Comparison of ENCODE assay signal across 29 mouse cellular contexts in the genomic region with DNA sequence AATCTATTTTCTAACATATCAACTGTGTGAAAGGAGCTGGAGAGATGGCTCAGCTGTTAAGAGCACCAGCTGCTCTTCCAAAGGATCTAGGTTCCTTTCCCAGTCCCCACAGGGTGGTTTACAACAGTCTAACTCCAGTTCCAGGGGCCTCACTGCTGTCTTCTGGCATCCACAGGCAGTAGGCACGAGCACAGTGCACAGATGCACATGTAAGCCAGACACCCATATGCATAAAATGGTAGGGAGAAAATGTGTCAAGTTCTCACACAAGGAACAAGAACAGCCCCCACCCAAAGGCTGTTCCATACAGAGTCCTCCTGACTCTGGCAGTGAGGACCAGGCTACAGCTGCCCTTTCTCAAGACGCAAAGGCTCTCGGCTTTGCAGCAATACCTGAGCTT.
A peak's percentile ranks its signal among the peaks of the same experiment; 100 is the strongest.
DNase-seq lines count a peak whose midpoint lies in the region; ATAC-seq lines count a peak whose summit lies in the region.
"Had no signal": no experiment of that assay in that cellular context is flagged by ENCODE, and none has a peak within 500 bp of the region (broad histone marks: within the 10 kb centered on the region; RNA-seq: fewer than 3 reads in every experiment).

No protein-coding gene starts in this region.

- H3K4me3 ChIP-seq in neural tube, embryonic 15.5 days (replicated peaks), result no peak overlapping the region
- no peak overlapping the region for H3K4me3 ChIP-seq in kidney, embryonic 14.5 days (ENCODE audit: low read length)
- H3K4me3 ChIP-seq: forebrain, embryonic 15.5 days; hindbrain, embryonic 10.5 days; hindbrain, embryonic 15.5 days; kidney, embryonic 15.5 days; limb, embryonic 10.5 days; limb, embryonic 15.5 days; liver, embryonic 13.5 days; megakaryocyte, embryonic 14.5 days; midbrain, embryonic 12.5 days; myocyte; neural tube, embryonic 13.5 days had no signal

- H3K9me3 ChIP-seq in neural tube, embryonic 15.5 days (replicated peaks), result no peaks in the 10 kb centered on the region
- no peaks in the 10 kb centered on the region for H3K9me3 ChIP-seq in kidney, embryonic 14.5 days (ENCODE audit: control insufficient read depth, low read length)
- H3K9me3 ChIP-seq: forebrain, embryonic 15.5 days; hindbrain, embryonic 10.5 days; hindbrain, embryonic 15.5 days; kidney, embryonic 15.5 days; limb, embryonic 10.5 days; limb, embryonic 15.5 days; liver, embryonic 13.5 days; megakaryocyte, embryonic 14.5 days; midbrain, embryonic 12.5 days; neural tube, embryonic 13.5 days had no signal

- H3K9ac ChIP-seq in neural tube, embryonic 15.5 days (replicated peaks), result no peak overlapping the region
- no peak overlapping the region for H3K9ac ChIP-seq in kidney, embryonic 14.5 days (ENCODE audit: low read depth, low read length)
- H3K9ac ChIP-seq: forebrain, embryonic 15.5 days; hindbrain, embryonic 15.5 days; kidney, embryonic 15.5 days; limb, embryonic 15.5 days; liver, embryonic 13.5 days; midbrain, embryonic 12.5 days; neural tube, embryonic 13.5 days had no signal

- WGBS in neural tube, embryonic 15.5 days, result 89% methylated on average over 3 of the region's 3 CpGs
- 89% methylated on average over 3 of the region's 3 CpGs for WGBS in kidney, embryonic 14.5 days

- ATAC-seq in neural tube, embryonic 15.5 days (ENCODE audit: low FRiP score), result peak; percentile 28; the same call in 1 of the 2 replicates
- ATAC-seq in kidney, embryonic 14.5 days (ENCODE audit: low FRiP score, low TSS enrichment), result no peak
- ATAC-seq: CD4-positive, CD25-positive, alpha-beta regulatory T cell, adult 4 months; forebrain, embryonic 15.5 days; inflammation-experienced regulatory T-cells, adult 6 months; lung, postnatal 0 days had no signal

- 0 out of 2 replicates have a peak, but pooled peaks cover 3% of the 10 kb centered on the region for H3K36me3 ChIP-seq in neural tube, embryonic 15.5 days
- peaks cover 45% of the 10 kb centered on the region for H3K36me3 ChIP-seq in kidney, embryonic 14.5 days (ENCODE audit: control insufficient read depth, insufficient read depth, low read length)
- H3K36me3 ChIP-seq: forebrain, embryonic 15.5 days; hindbrain, embryonic 15.5 days had no signal

- no peaks in the 10 kb centered on the region for H3K4me1 ChIP-seq in neural tube, embryonic 15.5 days
- H3K4me1 ChIP-seq in kidney, embryonic 14.5 days (ENCODE audit: control insufficient read depth, insufficient read depth, low read length), result no peaks in the 10 kb centered on the region
- H3K4me1 ChIP-seq: forebrain, embryonic 15.5 days; hindbrain, embryonic 10.5 days; hindbrain, embryonic 15.5 days; kidney, embryonic 15.5 days; limb, embryonic 10.5 days; limb, embryonic 15.5 days; liver, embryonic 13.5 days; midbrain, embryonic 12.5 days; neural tube, embryonic 13.5 days had no signal

- DNase-seq in frontal cortex, adult 2 months (ENCODE audit: extremely low spot score in 1 of 2, low spot score in 1 of 2), result peak; percentile 13 to 27
- DNase-seq in frontal cortex, postnatal 14 days (ENCODE audit: low spot score in 2 of 2), result no peak
- no peak for DNase-seq in neural tube, embryonic 10.5 days (ENCODE audit: extremely low spot score, low spot score)
- DNase-seq in frontal cortex, postnatal 36 days (ENCODE audit: low spot score in 2 of 2), result peak; percentile 15 to 39
- peak; percentile 35 for DNase-seq in telencephalon, adult 2 months (ENCODE audit: low read depth, low spot score)
- DNase-seq: cerebellum, adult 8-10 months; cerebellum, postnatal 25 days; heart, postnatal 14 days; kidney, adult 11 months; kidney, postnatal 25 days; liver, embryonic 13.5 days; lung, adult 18-20 months; lung, postnatal 4 days; thymus, postnatal 14 days had no signal

- H3K4me2 ChIP-seq in neural tube, embryonic 15.5 days, result no peak overlapping the region
- no peak overlapping the region for H3K4me2 ChIP-seq in kidney, embryonic 14.5 days (replicated peaks; ENCODE audit: low read depth, low read length)
- H3K4me2 ChIP-seq: forebrain, embryonic 15.5 days; hindbrain, embryonic 15.5 days; kidney, embryonic 15.5 days; limb, embryonic 15.5 days; liver, embryonic 13.5 days; midbrain, embryonic 12.5 days; neural tube, embryonic 13.5 days had no signal

- H3K27ac ChIP-seq in neural tube, embryonic 15.5 days (replicated peaks), result no peak overlapping the region
- H3K27ac ChIP-seq in kidney, embryonic 14.5 days (ENCODE audit: low read depth, low read length), result no peak overlapping the region
- H3K27ac ChIP-seq: forebrain, embryonic 15.5 days; hindbrain, embryonic 10.5 days; hindbrain, embryonic 15.5 days; kidney, embryonic 15.5 days; limb, embryonic 10.5 days; limb, embryonic 15.5 days; liver, embryonic 13.5 days; midbrain, embryonic 12.5 days; neural tube, embryonic 13.5 days had no signal

- no peaks in the 10 kb centered on the region for H3K27me3 ChIP-seq in neural tube, embryonic 15.5 days (replicated peaks)
- no peaks in the 10 kb centered on the region for H3K27me3 ChIP-seq in kidney, embryonic 14.5 days (ENCODE audit: control insufficient read depth, insufficient read depth, low read length)
- H3K27me3 ChIP-seq: forebrain, embryonic 15.5 days; hindbrain, embryonic 15.5 days; kidney, embryonic 15.5 days; limb, embryonic 15.5 days; liver, embryonic 13.5 days; megakaryocyte, embryonic 14.5 days; midbrain, embryonic 12.5 days; neural tube, embryonic 13.5 days had no signal

Comparison
In these comparisons a context has a peak if more than half of its experiments do, and no peak if none do; other contexts are left out.
1. DNase-seq: peak in frontal cortex, adult 2 months (2 of 2), frontal cortex, postnatal 36 days (2 of 2) and telencephalon, adult 2 months (single experiment); none in frontal cortex, postnatal 14 days (0 of 2) and neural tube, embryonic 10.5 days (single experiment).